Mouse (Mus musculus) liver, embryonic 14.5 days (tissue): ENCODE data around the gene Nsd1. TPM values are rescaled to one million over a fixed set of nuclear protein-coding genes. Genes with fewer than 3 reads are reported as not detected.

Experiments
- ATAC-seq: fragments of 200-750 bp; cut with Nextera tagmentation; 2 replicates; pipeline ENCODE4 v1.8.0; 2017; ENCODE audit warnings: moderate number of reproducible peaks, mild to moderate bottlenecking, moderate library complexity; ENCODE audit not compliant: insufficient read depth
- DNase-seq, 3 experiments: peaks; one replicate each; pipeline ENCODE4 v3.0.0-alpha.2; 2012 to 2013; ENCODE audit warnings: low read depth in 3 of 3, low spot score in 3 of 3
- H3K27ac ChIP-seq: fragments of 300-500 bp; sonication (generic); 2 replicates; pipeline ENCODE4 v1.5.1; 2014; ENCODE audit warnings: moderate library complexity, mild to moderate bottlenecking, control low read depth, inconsistent platforms
- H3K27me3 ChIP-seq: fragments of 300-500 bp; sonication (generic); 2 replicates; pipeline ENCODE4 v1.6.1; 2014; ENCODE audit warnings: mild to moderate bottlenecking, low read length, moderate library complexity; ENCODE audit not compliant: control insufficient read depth, insufficient read depth
- H3K36me3 ChIP-seq: fragments of 300-500 bp; sonication (generic); replicated peaks from 2 replicates; pipeline ENCODE4 v1.6.1; 2014; ENCODE audit warnings: low read depth; ENCODE audit not compliant: control insufficient read depth, insufficient read depth
- H3K4me1 ChIP-seq, 2 experiments: fragments of 200-500 bp in 1 of 2; fragments of 300-500 bp in 1 of 2; sonication (generic) in 1 of 2; replicated peaks; 2 replicates each; pipeline ENCODE4 v1.6.1; 2012 to 2014; ENCODE audit warnings: antibody characterized with exemption in 1 of 2, inconsistent platforms in 1 of 2, low read length in 1 of 2; ENCODE audit not compliant: control insufficient read depth in 2 of 2, insufficient read depth in 2 of 2
- H3K4me2 ChIP-seq: fragments of 300-500 bp; sonication (generic); 2 replicates; pipeline ENCODE4 v1.6.1; 2014; ENCODE audit warnings: low read depth, mild to moderate bottlenecking, control low read depth, moderate library complexity
- H3K4me3 ChIP-seq, 2 experiments: fragments of 200-500 bp in 1 of 2; fragments of 300-500 bp in 1 of 2; sonication (generic) in 1 of 2; 2 replicates each; pipeline ENCODE4 v1.5.1; 2012 to 2014; ENCODE audit warnings: low read depth in 2 of 2, low read length in 2 of 2, mild to moderate bottlenecking in 2 of 2, control low read depth in 1 of 2, inconsistent platforms in 1 of 2, moderate library complexity in 1 of 2; ENCODE audit not compliant: insufficient read depth in 1 of 2
- H3K9ac ChIP-seq: fragments of 300-500 bp; sonication (generic); replicated peaks from 2 replicates; pipeline ENCODE4 v1.6.1; 2014; ENCODE audit warnings: mild to moderate bottlenecking, control low read depth, moderate library complexity
- H3K9me3 ChIP-seq: fragments of 300-500 bp; sonication (generic); 2 replicates; pipeline ENCODE4 v1.6.1; 2016; ENCODE audit warnings: low read length, mixed read lengths; ENCODE audit not compliant: control insufficient read depth
- CTCF ChIP-seq: IDR thresholded peaks from 2 replicates; pipeline ENCODE4 v1.5.1; 2016; ENCODE audit warnings: antibody characterized with exemption, low read depth, control low read depth
- EP300 ChIP-seq: IDR thresholded peaks from 2 replicates; pipeline ENCODE4 v1.6.1; 2016; ENCODE audit warnings: antibody characterized with exemption, low read depth
- WGBS: fragments of 180-500 bp; shearing (Covaris S2); extraction: QIAGEN DNeasy Blood & Tissue Kit; methylation state at CpG from one replicate; pipeline ENCODE4 v1.1.7; 2014; ENCODE audit not compliant: insufficient replicate concordance; 5-methylcytosine and 5-hydroxymethylcytosine counted together
- polyA plus RNA-seq, 2 experiments: library from polyadenylated mRNA; depleted of rRNA in 1 of 2; stranded (reverse) in 1 of 2; unstranded in 1 of 2; fragments of >200 nt; fragmentation: Nextera tagmentation in 1 of 2; extraction: Ambion mirVana in 1 of 2; gene quantifications; 2 replicates each; pipeline versions ENCODE4 v1.2.1 to v1.2.3; 2012 to 2014

Nsd1 gene
- polyA plus RNA-seq, 2 experiments: 8.0 to 13.8 TPM

DNA sequence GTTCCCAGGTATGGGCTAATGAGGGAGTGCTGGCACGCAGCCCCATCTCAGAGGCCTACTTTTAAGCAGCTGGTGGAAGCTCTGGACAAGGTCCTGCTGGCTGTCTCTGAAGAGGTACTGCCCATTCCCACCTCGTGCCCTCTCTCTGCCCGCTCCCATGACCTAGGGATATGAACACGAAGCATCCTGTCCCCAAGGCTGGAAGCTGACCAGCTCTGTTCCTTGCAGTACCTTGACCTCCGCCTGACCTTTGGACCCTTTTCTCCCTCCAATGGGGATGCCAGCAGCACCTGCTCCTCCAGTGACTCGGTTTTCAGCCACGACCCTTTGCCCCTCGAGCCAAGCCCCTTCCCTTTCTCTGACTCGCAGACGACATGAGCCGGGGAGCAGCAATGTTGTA is 41.8 kb upstream of the Nsd1 start:
- no peak overlapping the region for H3K4me2 ChIP-seq
- no peaks in the 10 kb centered on the region for H3K4me1 ChIP-seq
- DNase-seq (no peak), ATAC-seq (no peak)
- no peak overlapping the region for H3K27ac ChIP-seq
- no peaks in the 10 kb centered on the region for H3K27me3 ChIP-seq
- no peak for TF ChIP-seq CTCF
- TF ChIP-seq EP300: no peak
- 72% methylated on average over 11 of the region's 11 CpGs for WGBS
- no peak overlapping the region for H3K4me3 ChIP-seq
- no peak overlapping the region for H3K9ac ChIP-seq
- no peaks in the 10 kb centered on the region for H3K36me3 ChIP-seq
- H3K9me3 ChIP-seq: no peaks in the 10 kb centered on the region

DNA sequence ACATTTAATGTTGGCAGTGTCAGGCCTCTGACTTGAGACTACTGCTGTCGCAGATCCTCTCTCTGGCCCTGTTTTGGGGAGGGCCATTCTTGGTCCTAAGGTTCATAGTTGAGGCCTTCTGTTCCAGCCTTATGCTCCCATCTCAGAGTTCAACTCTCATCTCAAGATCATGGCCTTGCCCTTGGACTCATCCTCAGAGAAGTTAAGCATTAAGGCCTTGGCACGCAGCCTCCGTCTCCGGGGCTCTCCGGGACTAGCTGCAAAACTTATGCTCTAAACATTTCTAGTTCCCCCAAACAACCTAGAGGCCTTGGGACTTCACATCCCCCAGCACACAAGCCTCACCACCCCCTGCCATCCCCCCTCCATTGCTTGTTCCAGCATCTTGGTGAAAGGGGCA is 41.3 kb upstream of the Nsd1 start:
- no peak overlapping the region for H3K4me3 ChIP-seq
- H3K9ac ChIP-seq: no peak overlapping the region
- TF ChIP-seq EP300 (no peak), CTCF (no peak)
- no peaks in the 10 kb centered on the region for H3K27me3 ChIP-seq
- DNase-seq (no peak), ATAC-seq (no peak)
- no peaks in the 10 kb centered on the region for H3K4me1 ChIP-seq
- no peaks in the 10 kb centered on the region for H3K36me3 ChIP-seq
- H3K4me2 ChIP-seq: no peak overlapping the region
- 73% methylated on average over 5 of the region's 5 CpGs for WGBS
- H3K9me3 ChIP-seq: no peaks in the 10 kb centered on the region
- no peak overlapping the region for H3K27ac ChIP-seq

DNA sequence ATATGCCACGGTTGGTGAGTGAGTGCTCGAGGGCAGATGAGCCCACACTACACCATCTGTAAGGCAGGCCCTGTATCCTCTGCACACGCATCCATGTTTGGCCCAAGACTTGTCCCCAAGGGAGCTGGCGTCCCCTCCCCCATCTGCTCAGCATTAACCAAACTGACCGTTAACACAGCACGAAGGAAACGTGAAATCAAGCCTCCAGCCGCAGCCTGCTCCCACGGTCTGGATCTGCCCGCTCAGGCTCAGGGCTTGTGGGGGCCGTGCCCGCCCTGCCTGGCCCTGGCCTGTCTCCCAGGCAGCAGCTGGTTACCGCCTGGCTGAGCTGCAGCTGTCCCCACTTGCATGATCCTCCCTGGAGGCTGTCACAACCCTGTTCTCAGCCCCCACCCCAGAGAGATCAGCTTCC is 40.6 kb upstream of the Nsd1 start:
- Histone ChIP-seq H3K9ac (no peak overlapping the region), H3K27ac (no peak overlapping the region), H3K4me3 (no peak overlapping the region), H3K4me1 (no peaks in the 10 kb centered on the region), H3K27me3 (no peaks in the 10 kb centered on the region), H3K36me3 (no peaks in the 10 kb centered on the region), H3K4me2 (no peak overlapping the region), H3K9me3 (no peaks in the 10 kb centered on the region)
- no peak for TF ChIP-seq CTCF
- TF ChIP-seq EP300: no peak
- DNase-seq (no peak), ATAC-seq (no peak)
- WGBS: 78% methylated on average over 13 of the region's 13 CpGs

DNA sequence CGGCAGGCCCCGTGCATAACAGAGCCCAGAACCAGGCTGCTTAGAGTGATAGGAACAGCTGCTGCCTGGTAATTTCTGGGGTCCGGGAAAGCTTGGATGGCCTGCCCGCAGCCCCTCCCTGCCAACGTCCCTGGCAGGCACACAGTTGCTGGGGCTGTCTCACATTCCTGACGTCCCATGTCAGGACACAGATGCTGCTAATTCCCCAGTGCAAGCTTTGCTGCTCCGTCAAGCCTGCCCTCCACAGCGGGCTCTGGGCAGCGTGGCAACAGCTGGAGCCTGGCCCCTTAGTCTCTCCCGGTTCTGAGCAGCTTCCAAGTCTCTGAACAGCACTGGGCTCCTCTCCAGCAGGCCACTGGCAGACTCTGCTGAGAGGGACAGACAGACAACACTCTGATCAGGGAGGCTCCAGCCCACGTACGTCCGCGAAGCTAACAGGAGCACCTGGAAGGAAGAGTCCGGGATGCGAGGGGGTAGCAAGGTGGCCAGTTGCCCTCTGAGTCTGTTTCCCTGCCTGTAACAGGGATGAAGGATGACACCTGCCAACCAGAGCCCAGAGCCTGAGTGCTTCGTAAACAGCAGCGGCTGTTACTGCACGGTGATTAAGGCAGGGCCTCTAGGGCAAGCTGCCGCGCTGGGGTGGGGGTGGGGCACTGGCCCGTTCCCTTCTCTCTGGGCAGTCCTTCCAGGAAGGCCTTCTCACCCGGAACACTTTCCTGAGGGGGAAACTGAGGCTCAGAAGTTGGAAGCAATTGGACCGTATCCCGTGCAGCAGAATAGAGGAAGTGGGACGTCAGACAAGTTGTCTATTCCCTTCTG is 37.9 kb upstream of the Nsd1 start:
- H3K9ac ChIP-seq: no peak overlapping the region
- no peaks in the 10 kb centered on the region for H3K9me3 ChIP-seq
- H3K27ac ChIP-seq: no peak overlapping the region
- no peak overlapping the region for H3K4me3 ChIP-seq
- no peak for TF ChIP-seq EP300
- TF ChIP-seq CTCF: no peak
- WGBS: 28% methylated on average over 26 of the region's 26 CpGs
- H3K36me3 ChIP-seq: no peaks in the 10 kb centered on the region
- H3K27me3 ChIP-seq: no peaks in the 10 kb centered on the region
- no peak for ATAC-seq
- no peak for DNase-seq
- H3K4me1 ChIP-seq: no peaks in the 10 kb centered on the region
- H3K4me2 ChIP-seq: peak overlapping the region; percentile 29

DNA sequence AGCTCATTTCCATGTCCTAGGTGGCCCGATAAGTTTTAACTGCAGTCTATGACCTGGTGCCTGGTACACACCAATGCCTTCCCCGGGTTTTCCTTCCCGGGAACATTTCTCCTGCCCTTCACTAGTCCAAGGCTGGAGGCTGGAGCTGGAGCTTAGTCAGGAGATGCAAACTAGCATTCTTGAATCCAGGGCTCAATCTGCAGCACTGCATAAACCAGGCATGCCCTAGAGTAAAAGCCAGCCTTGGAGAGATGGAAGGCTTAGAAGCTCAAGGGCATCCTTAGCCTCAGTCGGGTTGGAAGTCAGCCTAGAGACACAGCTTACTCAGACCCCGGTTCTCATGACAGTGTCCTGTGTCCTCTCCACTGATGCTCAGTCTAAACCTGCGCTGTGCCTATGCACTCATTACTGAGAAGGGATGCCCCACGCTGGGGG is 37.2 kb upstream of the Nsd1 start:
- no peak for TF ChIP-seq CTCF
- TF ChIP-seq EP300: no peak
- 38% methylated on average over 7 of the region's 7 CpGs for WGBS
- Histone ChIP-seq H3K36me3 (no peaks in the 10 kb centered on the region), H3K4me1 (no peaks in the 10 kb centered on the region), H3K9ac (no peak overlapping the region), H3K27me3 (no peaks in the 10 kb centered on the region), H3K9me3 (no peaks in the 10 kb centered on the region), H3K27ac (no peak overlapping the region), H3K4me2 (peak overlapping the region; percentile 29), H3K4me3 (no peak overlapping the region)
- ATAC-seq (no peak), DNase-seq (no peak)
